Mouse (Mus musculus) frontal cortex, postnatal 10 days (tissue): ENCODE measurements around the gene Kdm2b.
"Not testable (repeated sequence)": the region's sequence is repeated elsewhere in the genome, so short reads cannot be mapped to it uniquely, and the experiment has no call there.

Experiments used
- DNase-seq, 2 experiments: peaks; one replicate each; pipeline ENCODE4 v3.0.0; 2022; ENCODE audit warnings: low spot score in 2 of 2, mixed read lengths in 1 of 2

Gene Kdm2b

DNA sequence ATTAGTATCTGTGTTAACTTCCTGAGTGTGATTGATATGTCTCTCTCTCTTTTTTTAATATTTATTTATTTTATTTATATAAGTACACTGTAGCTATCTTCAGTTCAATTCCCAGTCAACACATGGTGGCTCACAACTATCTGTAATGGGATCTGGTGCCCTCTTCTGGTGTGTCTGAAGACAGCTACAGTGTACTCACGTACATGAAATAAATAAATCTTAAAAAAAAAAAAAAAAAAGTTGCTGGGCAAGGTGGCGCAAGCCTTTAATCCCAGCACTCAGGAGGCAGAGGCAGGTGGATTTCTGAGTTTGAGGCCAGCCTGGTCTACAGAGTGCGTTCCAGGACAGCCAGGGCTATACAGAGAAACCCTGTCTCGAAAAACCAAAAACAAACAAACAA is 14.9 kb downstream of the Kdm2b start:
- DNase-seq: not testable (repeated sequence)

DNA sequence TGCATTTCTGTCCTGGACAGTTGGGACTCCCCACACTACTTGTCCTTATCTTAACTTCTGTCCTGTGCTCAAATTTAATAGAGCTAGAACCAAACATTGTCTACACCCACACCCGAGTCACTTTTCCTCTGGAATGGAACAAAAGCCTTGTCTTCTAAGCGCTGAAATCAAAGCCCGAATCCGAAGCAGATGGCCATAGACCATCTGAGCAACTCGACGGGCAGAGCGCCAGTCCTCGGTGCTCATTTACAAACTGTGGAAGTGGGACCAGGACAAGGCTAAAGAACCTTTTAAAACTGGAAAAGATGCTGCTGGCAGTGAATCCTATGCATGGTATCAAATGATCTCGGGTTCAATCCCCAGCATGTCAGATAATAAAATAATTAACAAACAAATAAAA is 17.5 kb downstream of the Kdm2b start:
- DNase-seq: peak in 1 of 2 experiments; percentile 29

DNA sequence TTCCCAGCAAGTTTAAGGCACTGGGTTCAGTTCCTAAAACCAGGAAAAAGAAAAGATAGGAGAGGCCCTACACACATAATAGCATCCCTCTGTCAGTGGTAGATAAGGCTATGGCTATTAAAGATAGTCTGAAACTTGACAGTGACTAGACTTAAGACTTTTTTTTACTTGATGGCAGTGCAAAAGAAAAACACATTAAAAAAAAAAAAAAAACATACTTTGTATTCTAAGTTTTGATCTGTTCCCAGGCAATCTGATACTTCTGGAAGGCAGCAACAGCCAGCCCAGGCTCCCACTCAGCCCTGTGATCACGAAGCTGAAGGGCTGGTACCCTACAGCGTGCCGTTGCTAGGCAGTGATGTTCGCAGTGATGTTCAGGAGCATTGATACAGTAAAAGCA is 18.2 kb downstream of the Kdm2b start:
- DNase-seq: no peak

DNA sequence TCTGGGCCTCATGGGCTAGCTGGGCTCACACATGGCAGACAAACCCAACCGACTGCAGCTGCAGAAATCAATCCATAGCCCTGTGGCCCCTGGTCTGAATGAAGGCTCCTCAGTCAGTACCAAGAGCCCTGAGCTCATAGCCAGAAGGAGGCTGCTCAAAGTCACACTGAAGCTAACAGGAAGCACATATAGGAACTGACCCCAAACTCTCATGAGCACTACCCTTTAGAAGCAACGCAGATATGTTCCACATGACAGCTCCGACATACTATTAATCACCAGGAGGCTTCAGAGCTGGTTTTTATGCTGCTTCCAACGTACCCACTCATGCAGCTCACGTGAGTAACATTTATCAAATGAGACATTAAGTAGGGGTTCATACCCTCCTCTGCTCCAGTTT is 19.6 kb downstream of the Kdm2b start:
- DNase-seq: no peak

DNA sequence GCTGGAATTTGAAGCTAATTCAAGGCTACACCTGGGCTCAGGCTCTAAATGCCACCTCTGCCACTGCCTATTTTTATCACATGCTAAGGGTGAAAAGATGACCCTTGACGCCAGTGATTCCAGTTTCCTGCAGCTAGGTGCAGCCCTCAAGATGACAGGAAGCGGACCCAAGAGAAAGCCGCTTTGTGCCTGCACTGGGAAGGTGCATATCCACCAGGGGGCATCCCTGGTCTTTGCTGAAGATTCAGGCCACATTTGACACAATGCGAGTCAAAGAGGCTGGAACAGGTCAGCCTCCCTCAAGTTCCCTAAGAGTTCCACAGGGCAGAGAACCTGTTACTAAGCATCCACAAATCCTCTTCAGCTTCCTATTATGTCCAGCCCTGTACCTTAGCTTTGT is 21.3 kb downstream of the Kdm2b start:
- DNase-seq: peak in 1 of 2 experiments; percentile 68

DNA sequence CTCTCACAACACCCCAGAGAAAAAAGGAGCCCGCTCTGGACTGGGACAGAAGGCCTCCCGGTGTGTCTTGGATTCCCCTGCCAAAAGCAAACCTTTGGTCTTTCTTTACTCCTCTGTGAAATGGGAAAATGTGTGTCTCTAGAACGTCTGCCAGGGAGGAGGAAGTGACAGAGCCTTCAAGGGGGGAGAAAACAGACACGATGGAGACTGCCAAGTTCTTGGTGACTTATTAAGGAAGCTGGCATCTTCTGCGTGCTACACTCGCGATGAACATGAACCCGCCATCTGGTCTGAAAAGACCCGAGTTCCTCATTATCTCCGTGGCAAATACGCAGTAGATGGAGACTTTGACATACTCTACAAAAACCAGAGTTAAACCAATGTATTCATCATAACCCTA is 24.2 kb downstream of the Kdm2b start:
- no peak for DNase-seq

DNA sequence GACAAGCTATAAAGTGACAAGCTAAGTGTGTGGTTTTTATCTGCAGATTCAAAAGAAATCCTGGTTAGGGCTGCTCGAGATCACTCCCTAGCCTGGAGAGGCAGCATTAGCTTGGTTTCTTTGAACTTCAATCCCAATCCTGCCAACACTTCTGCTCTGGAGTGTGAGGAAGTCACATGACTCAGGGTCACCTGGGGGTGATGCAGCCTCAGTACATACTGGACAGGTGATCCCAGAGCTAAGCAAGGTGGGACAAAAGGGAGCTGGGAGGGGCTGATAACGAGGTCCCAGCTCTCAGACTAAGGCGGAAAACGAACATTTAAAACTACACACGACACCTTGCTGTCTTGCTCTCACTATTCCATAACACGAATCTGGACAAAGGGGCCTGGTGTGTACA is 24.8 kb downstream of the Kdm2b start:
- no peak for DNase-seq

DNA sequence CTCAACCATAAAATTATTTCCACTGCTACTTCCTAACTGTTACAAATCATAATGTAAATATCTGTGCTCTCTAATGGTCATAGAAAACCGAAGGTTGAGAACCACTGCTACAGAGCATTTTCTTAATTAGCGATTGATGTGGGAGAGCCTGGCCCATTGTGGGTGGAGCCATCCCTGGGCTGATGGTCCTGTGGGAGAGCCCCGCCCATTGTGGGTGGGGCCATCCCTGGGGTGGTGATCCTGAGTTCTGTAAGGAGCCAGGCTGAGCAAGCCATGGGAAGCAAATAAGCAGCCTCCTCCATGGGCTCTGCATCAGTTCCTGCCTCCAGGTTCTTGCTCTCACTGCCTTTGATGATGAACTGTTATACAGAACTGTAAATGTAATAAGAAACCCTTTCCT is 27.7 kb downstream of the Kdm2b start:
- DNase-seq: no peak

DNA sequence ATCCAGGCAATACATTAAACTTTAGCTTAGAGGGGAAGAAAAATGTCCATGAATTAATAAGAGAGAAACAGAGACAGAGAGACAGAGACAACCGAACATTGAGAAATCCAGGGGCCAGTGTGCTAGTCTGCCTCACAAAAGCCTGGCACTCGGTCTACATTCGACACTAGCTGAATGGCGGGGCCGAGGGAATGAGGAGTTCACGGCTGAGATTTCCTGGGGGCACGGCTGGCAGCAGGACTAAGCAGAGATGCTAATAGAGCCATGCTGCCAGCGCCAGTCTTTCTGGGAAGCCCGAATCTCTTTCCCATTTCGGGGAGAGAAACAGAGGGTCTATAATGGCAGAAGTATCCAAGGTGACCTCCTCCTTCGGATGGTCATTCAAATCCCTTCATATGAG is 30.2 kb downstream of the Kdm2b start:
- no peak for DNase-seq

DNA sequence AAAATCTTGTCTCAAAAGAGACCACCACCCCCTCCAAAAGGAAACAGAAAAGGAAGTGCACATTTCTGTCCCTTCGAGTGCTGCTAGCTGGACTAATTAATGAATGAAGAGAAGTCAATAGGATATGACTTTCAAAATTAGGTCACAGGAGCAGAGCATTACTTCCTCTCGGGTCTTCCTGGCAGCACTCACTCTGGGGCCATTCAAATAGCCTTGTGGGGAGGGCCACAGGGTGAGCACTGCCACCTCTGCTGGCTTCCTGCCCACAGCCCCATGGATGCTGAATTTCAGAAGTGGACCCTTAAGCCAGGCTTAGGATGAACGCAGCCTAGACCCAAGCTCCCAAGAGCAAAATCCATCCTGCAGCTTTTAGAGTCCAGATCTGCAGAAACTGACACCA is 33.6 kb downstream of the Kdm2b start:
- no peak for DNase-seq

DNA sequence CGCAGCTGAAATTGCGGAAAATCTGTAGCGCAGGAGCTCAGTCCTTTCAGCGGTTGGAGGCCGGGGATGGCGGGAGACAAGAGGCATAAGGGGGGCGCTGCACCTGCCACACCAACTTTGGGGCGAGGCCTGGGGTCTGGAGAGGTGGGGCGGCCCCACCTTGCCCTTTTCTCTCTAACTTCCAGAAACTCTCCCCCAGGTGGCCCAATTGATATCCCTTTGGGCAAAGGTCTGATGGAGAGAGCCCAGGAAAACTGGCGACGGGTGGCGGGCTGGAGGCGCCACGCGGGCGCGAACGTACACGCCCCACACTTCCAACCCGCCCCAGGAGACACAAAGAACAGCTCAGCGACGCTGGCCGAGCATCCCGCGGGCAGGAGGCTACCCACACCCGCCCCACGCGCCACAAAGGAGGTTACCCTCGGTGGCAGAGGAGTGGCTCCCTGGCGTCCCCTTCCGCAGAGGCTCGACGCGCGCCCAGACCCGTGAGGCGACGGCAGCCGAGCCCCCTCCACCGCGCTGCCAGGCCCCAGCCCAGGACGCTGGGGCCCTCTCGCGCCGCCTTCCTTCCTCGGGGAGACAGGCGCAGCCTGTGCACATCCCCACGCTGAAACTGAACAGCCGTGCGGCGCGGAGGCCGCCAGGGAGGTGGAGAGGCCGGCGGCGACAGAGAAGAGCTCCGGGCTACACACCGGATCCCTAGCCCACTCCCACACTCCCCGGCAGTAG is 37.5 kb downstream of the Kdm2b start:
- DNase-seq: peak in 1 of 2 experiments; percentile 22

DNA sequence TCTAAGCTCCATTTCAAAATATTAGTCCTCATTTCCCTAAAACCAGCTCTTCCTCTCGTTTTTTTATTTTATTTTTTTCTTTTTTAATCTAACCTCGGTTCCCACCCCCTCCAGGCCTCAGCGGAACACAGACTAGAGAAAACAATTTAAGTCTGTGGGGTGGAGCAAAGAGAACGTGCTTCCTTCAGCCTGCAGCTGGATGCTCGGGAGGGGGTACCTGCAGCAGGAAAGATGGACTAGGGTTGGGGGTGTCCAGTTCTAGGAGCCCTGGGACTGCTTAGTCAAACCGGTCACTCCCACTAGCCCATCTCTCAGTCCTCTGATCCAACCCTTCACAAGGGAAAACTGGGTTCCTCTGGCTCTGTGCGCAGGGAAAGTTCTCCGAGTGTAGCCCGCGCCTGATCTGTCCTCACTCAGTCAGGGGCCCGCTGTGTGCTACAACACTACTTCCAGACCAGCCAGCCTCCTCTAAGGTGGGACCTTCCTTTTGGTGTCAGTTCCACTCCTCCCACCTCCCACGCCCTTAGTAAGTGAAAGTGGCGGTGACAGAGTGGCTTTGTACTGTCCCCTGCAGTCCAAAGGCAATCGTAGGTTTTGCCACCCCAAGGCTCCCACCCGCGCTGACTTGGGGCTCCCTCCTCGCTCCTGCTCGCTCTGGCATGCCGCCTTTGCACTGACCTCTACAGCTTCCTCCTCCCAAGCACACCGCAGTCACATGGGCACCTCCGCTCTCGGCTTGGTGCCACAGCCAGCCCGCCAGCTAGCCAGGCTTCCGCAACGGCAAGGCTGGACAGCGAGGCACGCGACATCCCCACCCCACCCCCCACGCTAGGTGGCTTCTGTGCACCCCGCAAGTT is 38.3 kb downstream of the Kdm2b start:
- DNase-seq: peak; percentile 29 to 36

DNA sequence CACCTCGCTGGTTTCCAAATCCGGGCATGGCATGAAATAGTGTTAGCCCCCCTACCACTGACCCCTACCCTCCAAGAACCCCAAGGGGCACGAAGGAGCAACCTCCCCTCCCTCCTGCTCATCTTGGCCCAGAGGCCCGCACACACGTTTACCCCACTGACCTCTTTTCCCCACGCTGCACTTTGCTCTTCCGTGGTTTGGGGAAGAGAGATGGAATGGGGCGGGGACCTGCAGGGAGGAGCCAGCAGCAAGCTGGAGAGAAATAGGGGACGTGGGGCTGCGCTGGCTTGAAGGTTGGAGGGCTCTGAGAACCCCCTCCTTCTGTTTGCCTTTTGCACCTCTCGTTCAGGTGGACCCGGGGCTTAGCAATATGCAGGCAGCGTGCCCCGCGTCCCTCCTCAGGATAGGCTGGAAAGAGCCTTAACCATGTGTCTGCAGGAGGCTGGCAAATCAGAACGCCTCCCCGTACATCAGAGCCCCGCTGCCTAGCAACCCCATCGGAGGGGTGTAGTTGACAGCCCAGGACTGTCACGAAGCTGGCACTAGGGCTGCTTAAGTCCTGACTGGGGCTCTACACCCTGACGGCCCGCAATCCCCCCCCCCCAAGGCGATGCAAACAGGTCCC is 39.2 kb downstream of the Kdm2b start:
- DNase-seq: peak; percentile 59 to 72

DNA sequence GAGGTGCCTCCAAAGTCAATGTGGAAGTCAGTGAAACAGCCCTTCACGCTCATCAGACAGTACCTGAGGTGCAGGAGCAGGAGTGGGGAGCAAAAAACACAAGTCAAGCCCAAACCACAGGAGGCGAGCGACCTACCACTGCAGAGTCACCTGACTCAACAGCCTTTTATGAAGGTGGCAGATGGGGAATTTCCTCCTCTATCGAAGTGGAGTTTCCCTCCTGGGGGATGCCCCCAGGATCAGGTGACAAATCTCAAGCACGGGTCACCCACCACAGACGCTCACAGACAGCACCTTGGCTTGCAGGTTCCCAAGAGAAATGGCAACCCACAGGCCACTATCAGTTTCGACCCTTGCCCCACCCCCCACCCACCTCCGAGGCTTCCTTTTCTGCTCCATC is 40.5 kb downstream of the Kdm2b start:
- DNase-seq: no peak

DNA sequence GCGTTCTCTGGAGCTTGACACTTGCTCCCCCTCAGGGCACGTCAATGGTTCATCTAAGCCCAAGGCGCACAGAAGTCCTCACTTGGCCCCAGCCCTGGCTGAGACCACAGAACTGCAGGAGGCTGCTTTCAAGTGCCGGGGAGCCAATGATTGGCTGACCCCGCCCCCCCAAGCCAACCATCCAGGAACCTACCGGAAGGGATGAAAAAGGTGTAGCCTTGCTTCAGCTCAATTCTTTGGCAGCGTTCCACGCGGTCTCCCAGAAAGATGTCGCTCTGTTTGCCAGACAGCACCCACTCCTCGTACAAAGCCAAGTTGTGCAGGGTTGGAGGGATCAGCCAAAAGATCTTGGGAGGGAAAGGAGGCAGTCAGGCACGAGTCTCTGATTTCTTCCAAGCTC is 42.1 kb downstream of the Kdm2b start:
- DNase-seq: no peak

DNA sequence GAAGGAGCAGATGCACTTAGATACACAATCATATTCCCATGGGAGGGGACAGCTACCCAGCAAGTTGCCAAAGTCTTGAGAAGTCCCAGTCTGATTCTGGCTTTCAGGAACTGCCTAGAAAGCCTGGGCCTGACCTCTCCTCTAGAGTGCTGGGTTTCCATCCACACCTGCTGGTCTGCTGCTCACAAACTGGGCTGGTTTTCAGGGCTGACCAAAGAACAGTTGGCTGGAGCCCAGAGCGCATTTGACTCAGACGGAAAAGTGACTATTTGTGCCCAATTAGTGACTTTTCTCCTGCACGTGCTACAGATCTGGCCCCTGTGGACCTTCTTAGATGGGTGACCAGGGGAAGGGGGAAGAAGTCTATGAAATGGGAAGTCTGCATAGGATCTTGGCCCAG is 50.9 kb downstream of the Kdm2b start:
- no peak for DNase-seq

DNA sequence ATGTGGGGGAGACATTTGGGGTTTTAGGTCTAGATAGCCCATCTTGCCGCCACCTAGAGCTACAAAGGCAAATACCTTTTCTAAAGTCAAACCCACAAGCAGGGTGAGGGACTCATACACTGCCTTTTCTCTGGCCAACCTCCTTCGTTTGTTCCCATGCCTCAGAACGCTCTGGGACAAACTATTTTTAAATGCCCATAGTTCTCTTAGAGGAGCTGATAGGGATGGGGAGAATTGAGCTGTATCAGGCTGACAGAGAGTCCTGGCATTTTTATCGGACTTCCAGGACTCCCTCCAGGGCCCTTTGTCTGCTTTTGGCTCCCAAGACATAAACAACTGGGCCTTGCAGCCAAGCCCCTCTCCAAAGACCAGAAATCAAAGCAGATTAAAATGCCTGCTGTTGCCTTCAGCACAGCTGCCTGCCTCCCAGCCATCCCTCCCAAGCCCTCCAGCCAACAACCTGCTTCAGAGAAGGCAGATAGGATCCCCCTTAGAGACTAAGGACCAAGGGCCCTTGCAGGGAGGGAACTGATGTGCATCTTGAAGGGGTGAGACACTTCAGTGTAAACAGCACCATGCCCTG is 51.6 kb downstream of the Kdm2b start:
- no peak for DNase-seq

DNA sequence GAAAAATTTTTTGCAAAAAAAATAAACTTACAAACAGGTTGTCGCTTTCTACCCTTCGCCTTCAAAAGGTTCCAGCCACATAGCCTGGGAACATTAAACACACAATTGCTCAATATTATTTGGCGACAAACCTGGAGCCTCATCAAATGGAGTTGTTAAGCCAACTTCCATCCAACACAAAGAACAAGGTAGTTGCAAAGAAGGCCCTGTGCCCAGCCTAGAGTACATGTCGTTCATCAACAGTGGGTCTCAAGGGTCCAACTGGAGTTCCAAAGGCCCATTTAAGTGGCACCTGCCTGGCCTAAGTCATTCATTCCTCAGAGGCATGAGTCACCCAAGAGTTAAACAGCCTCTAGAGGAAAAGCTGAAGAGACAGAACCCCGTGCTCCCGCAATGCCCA is 52.6 kb downstream of the Kdm2b start:
- no peak for DNase-seq

DNA sequence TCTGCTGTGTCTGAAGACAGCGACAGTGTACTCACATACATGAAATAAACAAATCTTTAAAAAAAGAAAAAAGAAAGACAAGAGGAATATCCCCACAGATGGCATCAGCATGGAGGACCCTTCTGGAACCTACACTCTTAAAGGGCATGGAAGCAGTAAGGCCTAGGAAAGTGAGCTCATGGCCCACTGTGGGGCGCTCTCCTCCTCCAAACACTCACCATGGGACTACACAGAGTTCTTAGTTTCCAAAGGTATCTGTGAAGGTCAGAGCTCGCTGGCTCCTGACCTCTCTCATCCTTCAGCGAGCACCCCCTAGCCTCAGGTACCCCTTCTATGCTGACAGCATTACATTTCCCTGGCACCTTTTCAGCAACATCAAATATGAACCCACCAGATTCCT is 53.8 kb downstream of the Kdm2b start:
- no peak for DNase-seq

DNA sequence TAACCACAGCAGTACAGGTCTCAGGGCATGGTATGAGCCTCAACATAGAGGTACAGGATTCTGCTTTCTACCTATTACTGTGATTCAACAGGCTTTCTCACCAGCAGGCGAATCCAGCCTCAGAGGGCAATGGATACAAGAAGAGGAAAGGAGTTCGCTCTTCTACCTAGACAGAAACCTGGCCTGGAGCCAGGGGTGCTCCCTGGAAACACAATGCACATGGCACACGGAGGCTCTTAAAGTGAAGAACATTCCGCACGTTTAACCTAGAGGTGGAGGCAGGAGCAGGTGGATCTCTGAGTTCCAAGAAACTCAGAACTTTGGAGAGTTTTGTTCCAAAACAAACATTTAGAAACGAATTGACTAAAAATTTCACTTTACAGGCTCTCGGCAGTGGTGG is 58.6 kb downstream of the Kdm2b start:
- no peak for DNase-seq

DNA sequence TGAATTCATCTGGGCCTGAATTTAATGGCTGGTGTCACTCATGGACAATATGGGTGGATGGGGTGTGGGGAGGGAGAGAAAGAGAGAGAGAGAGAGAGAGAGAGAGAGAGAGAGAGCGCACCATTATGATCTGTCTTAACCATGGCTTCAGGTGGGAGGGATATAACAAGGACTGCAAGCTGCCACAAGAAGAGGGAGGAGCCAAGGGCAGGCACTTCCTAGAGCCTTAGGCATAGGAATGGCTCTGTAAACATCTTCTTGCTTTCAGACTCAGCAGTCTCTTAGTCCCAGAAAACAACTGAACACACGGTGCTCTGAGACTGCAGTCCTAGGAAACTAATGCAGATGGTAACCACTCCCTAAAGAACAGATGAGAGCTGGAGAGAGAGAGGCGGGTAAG is 61.3 kb downstream of the Kdm2b start:
- DNase-seq: no peak

DNA sequence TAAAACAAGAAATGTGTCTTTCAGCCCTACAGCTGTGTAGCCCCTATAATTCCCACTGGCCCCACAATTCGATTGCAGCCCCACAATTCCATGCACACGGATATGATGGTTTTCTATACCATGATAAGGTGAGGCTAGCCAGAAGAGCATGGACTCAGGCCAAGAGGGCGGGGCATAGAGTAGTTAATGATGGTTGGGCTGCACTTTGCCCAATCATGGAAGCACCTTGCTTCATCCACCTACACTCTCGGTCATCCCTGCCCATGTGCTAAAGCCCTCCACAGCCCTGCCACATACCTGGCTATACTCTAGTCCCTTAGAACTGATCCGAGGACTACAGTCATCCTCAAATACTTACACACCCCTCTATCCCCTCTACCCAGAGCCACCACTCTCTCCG is 61.9 kb downstream of the Kdm2b start:
- DNase-seq: no peak
